Mouse (Mus musculus): ENCODE data around the gene Rrp9. TPM values are rescaled to one million over a fixed set of nuclear protein-coding genes. Genes with fewer than 3 reads are reported as not detected.

The Rrp9 gene
- total RNA-seq, 2 experiments from 2014 or later: 1.3 TPM; not detected in 1

DNA sequence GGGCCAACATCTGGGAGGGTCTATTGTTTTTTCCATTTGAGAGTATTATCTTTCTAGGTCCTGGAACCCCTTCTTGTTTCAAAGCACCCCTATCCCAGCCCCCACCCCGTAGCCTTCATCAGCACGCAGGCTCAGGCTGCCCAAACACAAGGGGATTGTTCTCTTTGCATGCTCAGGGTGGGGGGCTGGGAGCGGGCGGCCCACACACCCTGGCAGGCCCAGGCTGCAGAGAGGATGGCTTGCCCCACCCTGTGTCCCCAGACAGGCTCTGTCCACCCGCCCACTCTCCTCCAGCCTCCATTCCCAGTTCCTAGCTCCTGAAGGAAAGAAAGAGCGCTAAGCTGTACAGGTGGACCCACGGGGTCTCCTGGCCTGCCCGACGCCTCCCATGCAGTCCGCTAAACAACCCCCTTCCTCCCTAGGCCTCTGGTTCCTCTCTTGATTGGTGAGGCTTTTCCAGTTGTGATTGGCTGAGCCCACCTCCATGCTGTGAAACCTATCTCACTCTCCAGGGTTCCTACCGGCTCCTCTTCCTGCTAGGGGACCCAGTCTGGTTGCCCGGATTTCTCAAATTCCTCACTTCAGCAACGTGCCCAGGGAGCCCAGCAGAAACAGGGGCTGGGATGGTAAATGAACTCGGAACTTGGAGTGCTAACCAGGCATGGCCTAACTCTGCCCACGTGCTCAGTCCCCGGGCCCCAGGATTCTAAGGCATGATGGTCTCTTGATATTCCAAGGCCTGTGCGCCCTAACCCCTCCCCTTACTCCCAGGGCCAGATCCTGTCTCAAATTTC is 20.7 kb upstream of the Rrp9 start:
- no peak for ATAC-seq (replicated peaks; ENCODE audit: low FRiP score, poor library complexity, severe bottlenecking)

GRCm38 (mm10) chr9:106456325-106457162 is 19.2 kb upstream of the Rrp9 start:
- ATAC-seq (replicated peaks; ENCODE audit: low FRiP score, poor library complexity, severe bottlenecking): no peak

GRCm38 (mm10) chr9:106457163-106457559 is 18.6 kb upstream of the Rrp9 start:
- no peak for ATAC-seq (replicated peaks; ENCODE audit: low FRiP score, poor library complexity, severe bottlenecking)

DNA sequence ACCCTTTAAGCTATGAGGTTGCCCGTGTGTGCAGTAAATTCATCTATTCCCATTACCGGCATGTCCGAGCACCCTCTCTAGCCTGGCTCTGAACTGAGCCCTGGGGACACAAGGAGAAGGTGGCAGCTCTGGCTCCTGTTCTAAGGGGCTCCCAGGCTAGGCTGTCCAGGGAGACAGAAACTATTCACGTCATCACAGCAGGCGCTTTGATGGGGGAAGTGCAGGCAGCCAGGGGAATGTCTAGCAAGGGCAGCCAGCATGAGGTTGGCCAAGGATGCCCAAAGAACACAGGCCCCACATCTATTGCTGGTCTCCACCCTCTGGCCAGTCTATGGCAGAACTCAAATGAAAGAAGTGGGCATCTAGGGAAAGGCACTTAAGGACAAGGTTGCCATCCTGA is 17.8 kb upstream of the Rrp9 start:
- ATAC-seq (replicated peaks; ENCODE audit: low FRiP score, poor library complexity, severe bottlenecking): no peak

- no peak for ATAC-seq (replicated peaks; ENCODE audit: low FRiP score, poor library complexity, severe bottlenecking)
Observed at GRCm38 (mm10) chr9:106459946-106460345, 15.8 kb upstream of the Rrp9 start.

DNA sequence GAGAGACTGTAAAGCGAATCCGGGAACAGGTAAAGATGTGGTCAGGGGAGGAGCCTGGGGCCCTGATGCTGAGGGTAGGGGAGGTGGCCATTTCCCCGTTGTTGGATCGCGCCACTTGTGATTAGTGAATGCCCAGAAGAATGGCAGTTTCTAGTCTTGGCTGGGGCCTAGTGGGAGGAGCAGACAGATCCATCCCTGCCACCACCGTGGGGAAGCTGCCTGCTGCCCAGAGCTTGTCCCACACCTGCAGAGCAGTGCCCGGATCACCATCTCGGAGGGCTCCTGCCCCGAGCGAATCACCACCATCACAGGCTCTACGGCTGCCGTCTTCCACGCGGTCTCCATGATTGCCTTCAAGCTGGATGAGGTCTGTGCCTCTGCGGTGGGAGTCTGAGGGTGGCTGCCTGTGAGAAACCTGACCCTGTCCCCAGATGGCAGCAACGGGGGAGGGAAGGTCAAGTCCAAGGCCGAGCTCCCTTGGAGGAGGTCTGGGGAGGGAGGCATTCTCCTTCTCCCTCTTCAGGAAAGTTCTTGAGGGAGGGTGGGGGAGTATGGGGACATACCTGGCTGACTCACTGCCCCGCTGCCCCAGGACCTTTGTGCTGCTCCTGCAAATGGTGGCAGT is 15.2 kb upstream of the Rrp9 start:
- ATAC-seq (replicated peaks; ENCODE audit: low FRiP score, poor library complexity, severe bottlenecking): no peak

GRCm38 (mm10) chr9:106461026-106461415 is 14.7 kb upstream of the Rrp9 start:
- ATAC-seq (replicated peaks; ENCODE audit: low FRiP score, poor library complexity, severe bottlenecking): no peak

- ATAC-seq (replicated peaks; ENCODE audit: low FRiP score, poor library complexity, severe bottlenecking): no peak
Observed at GRCm38 (mm10) chr9:106461641-106462429, 13.9 kb upstream of the Rrp9 start.

DNA sequence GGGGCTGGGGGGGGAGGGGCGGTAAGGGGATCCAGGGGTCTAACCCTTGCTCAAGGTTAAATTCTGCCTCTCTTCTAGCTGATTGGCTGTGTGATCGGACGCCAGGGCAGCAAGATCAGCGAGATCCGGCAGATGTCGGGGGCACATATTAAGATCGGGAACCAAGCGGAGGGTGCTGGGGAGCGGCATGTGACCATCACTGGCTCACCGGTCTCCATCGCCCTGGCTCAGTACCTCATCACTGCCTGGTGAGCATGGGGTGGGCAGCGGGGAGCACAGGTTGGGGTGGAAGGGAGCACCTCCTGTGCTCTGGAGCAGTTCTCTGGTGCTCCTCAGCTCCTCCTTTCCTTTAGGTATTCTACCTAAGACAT is 13.3 kb upstream of the Rrp9 start:
- ATAC-seq (replicated peaks; ENCODE audit: low FRiP score, poor library complexity, severe bottlenecking): no peak

- ATAC-seq (replicated peaks; ENCODE audit: low FRiP score, poor library complexity, severe bottlenecking): no peak
Observed at GRCm38 (mm10) chr9:106463122-106464063, 12.4 kb upstream of the Rrp9 start.

DNA sequence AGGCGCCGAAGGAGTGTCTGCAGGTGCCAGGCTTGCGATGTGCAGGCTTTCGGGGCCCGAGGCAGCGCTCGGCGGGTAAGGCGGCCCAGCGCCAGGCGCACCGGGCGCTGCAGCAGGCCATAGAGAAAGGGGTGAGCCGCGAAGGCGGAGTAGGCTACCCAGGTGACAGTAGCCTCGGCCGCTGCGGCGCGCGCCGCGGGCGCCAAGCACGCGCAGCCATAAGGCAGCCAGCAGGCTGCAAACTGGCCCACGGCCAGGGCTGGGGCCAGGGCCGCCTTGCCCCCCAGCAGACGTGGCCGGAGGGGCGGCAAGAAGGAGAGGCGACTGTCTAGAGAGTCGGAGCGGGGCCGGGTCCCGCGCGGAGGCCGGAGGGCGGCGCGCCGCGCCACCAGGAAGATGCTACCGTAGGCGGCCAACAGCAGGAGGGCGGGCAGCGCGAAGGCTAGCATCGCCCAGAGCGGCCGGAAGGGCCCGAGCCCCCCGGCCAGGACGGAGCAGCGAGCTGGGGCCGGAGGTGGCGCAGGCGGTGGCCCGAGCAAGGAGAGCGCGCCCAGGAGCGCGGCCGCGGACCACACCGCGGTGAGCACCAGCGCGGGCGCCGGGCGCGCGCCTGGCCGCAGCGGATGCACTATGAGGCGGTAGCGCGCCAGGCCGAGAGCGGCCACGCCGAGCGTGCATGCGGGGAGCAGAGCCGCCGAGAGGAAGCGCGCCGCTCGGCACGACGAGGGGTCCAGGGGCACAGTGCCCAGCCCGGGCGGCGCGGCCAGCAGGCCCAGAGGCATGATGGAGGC is 10.8 kb upstream of the Rrp9 start:
- ATAC-seq (replicated peaks; ENCODE audit: low FRiP score, poor library complexity, severe bottlenecking): 0 out of 2 replicates have a peak, but pooled peaks have one; percentile 25

DNA sequence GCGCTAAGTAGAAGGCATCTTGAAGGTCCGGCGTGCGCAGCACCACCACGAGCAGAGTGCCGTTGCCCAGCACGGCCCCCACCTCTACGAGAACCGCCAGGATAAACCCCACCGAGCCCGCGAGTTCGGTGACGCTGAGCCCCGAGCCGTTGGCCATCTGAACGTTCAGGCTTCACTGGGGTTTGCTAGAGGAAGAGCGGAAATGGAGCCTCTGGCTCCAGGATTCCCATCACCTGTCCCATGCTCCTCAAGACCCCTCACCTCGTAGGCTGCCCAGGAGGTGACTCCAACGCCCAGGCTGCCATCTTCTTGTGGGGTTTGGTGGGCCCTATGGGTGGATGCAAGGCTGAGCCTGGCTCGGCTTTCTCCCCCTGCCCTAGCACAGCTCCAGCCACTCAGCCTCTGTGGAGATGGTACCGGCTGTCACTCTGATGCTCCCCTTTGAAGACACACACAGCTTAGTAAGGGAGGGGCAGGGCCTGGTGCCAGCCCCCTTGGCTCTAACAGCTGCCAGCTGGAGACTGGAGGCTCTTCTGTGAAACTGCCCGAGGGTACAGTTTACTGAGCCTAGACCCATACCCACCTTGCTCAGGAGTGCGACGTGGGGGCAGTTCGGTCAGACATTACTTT is 10.1 kb upstream of the Rrp9 start, which contains the start of gene Gpr62:
TSS of gene Gpr62 (minus strand) at position 368 of the 630 bp plus-strand sequence.
- no peak for ATAC-seq (replicated peaks; ENCODE audit: low FRiP score, poor library complexity, severe bottlenecking)

- no peak for ATAC-seq (replicated peaks; ENCODE audit: low FRiP score, poor library complexity, severe bottlenecking)
Observed at GRCm38 (mm10) chr9:106466721-106467120, 9.0 kb upstream of the Rrp9 start.

- no peak for ATAC-seq (replicated peaks; ENCODE audit: low FRiP score, poor library complexity, severe bottlenecking)
Observed at GRCm38 (mm10) chr9:106467746-106468145, 8.0 kb upstream of the Rrp9 start.

GRCm38 (mm10) chr9:106469317-106469716 is 6.4 kb upstream of the Rrp9 start:
- ATAC-seq (replicated peaks; ENCODE audit: low FRiP score, poor library complexity, severe bottlenecking): no peak

GRCm38 (mm10) chr9:106469776-106470175 is 6.0 kb upstream of the Rrp9 start:
- ATAC-seq (replicated peaks; ENCODE audit: low FRiP score, poor library complexity, severe bottlenecking): no peak

DNA sequence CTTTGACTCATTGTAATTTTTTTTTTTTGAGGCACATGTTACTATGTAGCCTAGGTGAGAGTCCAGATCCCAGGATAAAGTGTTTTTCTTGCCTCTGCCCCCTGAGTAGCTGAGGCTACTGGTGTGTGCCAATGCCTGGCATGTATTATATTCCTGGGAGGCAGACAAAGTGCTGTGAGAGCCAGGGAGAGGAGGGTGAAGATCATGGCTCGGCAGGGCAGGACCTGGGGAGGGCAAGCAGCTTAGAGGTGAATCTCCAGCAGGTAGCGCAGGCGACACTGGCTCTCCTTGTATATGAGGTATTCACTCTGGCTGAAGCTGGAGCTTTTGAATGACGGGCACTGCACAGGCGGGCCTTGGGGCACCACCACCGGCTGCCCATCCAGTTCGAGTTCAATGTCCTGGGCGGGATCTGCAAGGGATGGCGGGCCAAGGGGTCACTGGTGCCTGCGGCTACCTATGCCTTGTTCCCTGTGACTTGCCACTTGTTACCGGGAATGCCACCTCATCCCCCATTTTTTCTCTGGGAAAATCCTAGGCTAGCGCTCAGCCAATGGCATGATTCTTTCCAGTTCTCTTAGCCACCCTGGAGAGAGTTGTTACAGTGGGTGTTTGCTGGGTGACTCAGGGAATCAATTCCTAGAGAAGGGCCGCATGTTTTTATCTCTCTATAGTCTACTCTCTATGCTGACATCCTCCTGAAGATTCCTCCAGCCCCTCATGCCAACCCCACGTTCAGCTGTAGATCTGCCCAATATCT is 4.6 kb upstream of the Rrp9 start:
- ATAC-seq (replicated peaks; ENCODE audit: low FRiP score, poor library complexity, severe bottlenecking): no peak
